Mouse (Mus musculus): ENCODE measurements at regions not wholly inside any gene's neighbourhood (a gene's known extent, or its start where the extent isn't known, plus 50 kb on each side); places are given as distances from the start of the nearest gene placed in this dataset.

DNA sequence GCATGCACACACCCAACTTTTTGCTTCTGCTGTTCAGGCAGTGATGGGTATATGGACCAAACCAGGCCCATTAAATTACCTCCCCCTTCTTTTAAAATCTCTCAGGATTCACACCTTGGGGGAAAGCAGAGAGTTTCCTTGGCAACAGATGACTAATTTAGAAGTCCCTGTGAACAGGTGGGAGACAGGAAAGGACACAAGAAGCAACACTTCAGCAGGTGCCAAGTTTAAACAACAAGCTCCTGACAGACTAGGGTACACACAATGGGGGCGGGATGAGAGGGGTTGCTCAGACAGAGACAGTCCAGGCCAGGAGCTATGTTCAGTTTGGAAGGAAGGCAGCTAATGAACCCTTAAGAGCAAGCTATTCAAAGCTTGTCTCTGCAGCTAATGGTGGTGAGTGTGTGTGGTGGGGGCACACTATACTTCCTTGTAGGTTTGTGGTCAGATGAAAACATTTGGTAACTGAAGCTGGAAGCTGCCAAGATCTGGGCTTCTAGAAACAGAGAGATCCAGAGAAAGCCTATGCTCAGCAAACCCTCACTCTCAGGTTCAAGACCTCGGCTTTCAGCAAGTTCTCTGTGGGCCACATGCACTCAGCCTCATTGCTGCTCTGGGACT, 283.0 kb upstream of the Tle3 start:
- no peak for DNase-seq (ENCODE audit: low read depth, low spot score)

DNA sequence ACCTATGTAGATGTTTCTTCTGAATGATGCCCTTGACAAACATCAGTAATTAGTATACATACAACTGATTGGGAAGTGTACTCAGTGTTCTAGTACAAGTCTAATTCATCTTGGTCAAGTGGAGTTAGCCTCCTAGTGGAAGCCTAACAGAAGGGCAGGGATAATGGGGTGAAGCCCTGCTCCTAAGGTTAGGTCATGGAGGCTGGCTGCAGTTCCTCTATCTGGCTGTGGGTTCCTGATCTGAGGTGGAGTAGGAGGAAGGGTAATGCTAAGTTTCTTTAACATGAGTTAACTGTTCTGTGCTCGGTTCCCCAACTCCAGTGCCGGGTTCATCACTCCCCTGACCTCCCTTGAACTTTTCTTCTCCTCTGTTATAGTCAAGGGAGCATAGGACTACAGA, 281.1 kb upstream of the Tle3 start:
- DNase-seq (ENCODE audit: low read depth, low spot score): no peak

DNA sequence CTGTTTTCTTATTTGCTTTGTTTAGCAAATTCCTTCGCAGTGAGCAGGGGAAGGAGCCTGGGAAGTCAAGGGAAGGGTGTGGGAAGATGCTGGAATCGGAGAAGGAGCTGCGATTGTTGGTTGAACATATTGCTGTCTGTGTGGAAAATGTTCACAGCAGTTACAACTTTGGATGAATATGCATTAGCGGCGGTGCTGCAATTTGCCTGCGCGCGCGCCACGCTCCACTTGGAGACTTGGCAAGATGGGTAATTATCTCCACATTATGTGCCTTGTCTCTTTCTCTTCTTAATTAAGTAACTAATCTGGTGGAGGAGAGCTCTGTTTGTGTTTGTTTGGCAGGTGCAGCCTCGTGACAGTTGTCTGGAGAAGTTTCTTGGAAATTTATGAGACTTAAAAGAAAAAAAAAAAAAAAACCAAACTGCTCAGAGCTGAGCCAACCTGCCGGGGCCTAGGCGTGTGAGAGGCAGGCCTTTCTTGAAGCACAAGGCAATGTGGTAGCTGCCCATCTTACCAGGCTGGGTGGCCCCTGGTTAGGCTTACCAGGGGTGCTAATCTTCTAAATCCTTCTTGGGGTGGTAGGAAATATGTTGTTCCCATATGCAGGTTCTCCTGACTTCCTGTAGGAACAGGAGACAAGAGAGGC, 279.2 kb upstream of the Tle3 start:
- DNase-seq (ENCODE audit: low read depth, low spot score): no peak

DNA sequence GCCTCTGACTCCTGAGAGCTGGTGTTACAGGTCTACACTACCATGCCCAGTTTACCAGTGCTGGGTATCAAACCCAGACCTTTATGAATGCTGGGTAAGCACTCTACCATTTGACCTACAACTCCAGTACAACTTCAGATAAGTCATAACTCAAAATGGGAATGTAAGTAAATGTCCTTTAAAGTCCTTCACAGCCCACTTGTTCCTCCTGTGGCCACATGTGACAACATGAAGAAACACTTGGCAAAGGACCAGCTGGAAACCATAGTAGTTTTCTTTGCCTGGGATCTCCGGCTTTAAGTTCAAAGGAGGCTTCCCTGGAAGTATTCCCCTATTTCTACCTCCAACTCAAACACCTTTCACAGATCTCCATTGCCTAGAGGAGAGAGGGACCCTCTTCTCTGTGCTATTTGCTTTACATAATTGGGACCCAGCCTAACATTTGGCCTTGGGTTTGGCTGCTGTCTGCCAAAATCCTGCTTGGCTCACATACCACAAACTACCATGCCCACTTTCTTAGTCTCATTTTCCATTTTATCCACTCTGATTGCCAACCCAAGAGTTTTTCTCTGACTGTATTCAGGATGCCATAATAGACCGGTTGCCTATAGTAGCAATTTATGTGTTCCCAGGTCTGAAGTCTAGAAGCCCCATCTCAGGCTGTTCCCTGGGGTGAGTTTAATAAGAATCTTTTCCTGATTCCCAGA, 276.9 kb upstream of the Tle3 start:
- no peak for DNase-seq (ENCODE audit: low read depth, low spot score)

DNA sequence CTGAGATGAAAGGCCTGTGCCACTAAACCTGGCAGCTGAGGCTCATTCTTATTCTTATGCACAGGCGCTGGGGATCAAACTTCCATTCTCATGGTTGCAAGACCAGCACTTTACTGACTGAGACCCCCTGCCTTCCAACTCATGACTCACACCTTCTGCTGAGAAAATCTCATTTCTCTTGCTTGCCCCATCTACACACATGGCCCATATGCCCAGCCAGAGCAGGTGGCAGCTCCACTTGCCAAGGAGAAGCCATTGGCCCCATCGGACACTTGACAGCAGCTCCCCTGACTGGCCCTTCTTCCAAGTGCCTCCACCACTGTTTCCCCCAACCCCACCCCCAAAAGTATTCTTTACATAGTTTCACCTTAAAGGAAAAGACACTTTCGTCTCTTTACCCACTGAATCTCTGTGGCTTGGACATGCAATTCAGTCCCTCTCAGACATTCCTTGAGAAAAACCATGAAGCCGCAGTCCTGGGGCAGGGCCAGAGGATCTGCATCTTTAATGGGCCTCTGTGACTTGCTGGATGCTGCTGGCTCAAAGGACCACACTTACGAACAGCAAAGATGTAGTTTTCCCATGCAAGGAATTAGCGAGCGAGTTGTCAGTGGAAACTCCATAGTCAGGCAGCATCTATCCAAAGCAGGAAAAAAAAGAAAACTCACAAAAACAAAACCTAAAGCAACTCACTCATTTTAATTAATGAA, 270.3 kb upstream of the Tle3 start:
- DNase-seq (ENCODE audit: low read depth, low spot score): no peak

DNA sequence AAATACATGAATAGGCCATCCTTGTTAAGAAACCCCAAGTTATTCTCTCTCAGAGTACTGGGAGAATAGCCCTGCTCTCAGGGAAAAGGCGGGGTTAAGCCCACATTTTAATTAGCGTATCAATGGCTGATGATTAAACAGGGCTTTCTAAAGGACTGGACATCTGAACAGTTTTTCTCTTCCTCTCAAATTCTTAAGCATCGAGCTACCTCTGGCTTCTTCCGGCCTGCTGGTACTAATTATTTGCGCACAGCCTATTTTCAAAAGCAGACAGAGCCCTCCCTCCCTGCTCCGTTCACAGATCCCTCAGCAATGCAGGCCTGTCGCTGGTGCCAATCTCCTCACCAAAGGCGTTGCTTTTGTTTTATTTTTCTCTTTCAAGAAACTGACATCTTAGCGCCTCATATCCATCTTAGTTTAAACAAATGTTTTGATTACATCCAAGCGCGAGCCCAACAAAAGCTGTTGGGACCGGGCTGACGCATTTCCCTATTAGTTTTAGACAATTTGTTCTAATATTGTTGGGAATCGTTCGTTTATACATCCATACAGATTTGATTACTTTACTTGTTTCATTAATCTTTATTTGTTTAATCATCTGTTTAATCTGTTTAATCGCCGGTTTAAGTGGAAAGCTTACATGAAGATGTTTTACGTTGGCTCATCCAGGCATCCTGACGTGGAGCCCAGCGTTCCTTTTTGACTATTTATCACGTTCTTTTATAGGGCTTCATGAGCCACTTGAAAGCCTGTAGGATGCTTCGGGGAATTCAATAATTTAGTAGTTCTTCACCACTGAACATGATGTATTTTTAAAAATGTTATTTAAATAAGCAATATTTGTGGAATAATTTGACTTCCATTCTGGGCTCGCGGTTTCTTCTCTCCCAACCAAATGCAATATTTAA, 269.5 kb upstream of the Tle3 start:
- no peak for DNase-seq (ENCODE audit: low read depth, low spot score)

DNA sequence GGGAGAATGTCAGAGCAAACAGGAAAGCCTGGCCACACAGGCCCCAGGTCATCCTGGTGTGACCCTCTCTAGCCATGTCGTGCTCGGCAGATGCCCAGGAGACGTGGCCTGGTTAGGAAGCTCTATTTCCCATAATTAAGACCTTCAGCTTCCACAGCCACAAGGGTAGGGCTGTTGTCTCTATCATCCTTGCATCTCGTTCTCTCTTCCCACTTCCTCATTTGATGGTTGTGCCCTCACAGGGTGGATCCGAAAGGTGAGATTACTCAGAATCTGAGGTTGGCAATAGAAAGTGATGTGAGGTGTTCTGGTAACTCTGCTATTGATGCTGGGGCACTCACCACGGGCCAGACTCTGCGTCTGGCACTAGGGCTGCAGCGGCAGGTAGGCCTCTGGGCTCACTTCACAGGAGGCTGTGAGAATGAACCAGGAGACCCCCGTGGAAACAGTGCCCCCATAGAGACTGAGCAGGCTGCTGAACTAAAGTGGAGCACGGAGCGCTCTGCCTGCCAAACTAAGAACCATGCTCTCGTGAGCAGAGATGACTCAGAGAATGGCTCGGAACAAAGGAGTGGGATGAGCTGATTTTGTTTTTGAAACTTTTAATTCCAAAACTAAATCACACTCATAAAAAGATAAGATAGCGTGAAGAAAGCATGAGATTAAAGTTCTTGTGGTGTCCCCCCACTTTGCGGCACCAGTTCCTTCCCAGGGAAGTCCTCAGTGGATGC, 266.5 kb upstream of the Tle3 start:
- DNase-seq (ENCODE audit: low read depth, low spot score): no peak

DNA sequence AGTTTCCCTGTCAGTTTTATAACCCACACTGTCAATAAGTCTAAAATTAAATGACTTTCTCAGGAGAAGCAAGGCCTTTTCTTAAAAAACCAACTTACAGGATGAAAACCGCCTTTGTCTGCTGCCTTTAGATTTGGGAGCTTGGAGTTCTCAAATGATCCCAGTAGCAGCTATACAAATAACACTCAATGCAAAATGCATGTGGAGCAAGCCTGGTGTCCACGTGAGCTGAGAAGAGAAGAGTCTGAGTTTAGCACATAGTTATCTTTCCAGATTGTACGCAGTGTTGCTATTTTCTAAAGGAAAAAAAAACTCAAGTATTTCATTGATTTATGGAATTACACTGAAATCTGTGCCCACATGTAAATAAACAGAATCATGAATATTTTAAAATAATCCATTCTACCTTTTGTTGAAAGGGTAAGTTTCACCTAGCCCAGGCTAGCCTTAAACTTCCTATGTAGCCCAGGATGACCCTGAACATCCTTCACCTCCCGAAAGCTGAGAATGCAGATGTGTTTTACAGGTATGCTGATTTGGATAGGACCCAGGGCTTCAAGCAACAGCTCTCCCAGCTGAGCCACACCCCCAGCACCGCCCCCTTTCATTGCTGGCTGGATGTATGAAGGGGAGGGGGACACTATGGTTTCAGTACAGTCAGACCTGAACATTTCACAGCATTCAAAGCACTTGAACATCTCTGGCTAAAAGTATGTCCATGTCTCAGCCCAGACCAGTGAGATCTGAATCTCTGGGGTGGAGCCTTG, 262.5 kb upstream of the Tle3 start:
- no peak for DNase-seq (ENCODE audit: low read depth, low spot score)

DNA sequence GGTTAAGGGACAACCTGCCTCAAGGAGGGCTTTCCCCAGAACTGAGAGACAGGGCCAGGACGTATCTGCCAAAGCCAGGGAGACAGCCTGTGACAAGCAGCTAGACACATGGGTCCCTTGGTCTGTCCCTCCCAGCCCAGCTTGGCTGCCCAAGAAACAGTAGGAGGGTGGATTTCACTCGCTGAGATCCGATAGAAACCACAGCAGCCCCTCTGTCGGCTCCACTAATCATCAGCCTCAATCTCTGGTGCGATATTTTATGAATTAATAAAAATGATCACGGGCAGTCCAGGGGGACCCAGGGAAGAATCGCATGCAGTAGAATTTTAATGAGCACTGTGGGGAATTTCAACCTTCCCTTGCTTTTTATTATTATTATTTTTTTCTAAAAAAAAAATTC, 261.0 kb upstream of the Tle3 start:
- DNase-seq (ENCODE audit: low read depth, low spot score): no peak

DNA sequence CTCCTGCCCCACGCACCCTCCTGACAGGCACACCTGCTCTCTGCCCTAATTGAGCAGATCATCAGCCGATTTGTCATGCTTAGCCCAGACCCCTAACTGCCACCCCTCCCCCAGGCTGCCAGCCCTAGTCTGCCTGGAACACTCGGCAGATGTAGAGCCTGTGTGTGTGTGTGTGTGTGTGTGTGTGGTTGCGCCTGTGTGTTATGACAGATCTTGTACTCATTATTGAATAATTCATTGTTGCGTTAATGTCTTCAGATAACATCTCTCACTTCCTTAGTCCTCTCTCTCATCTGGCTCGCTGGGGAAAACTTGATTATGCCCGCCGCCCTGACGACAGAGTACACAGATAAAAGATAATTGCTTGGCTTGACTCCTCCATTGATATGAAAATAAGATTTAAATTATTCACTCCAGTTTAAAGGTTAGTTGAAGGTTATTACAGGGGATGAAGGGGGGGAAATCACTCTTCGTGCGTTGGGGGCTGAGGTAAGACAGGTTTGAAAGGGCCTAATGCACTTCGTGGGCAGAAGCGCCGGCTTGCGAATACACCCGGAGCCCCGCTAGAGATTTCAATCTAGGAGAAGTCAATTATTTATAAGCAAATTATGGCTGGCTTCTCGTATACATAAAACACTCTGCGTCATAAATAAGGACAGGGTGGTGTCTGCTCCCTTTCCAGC, 260.3 kb upstream of the Tle3 start:
- no peak for DNase-seq (ENCODE audit: low read depth, low spot score)

DNA sequence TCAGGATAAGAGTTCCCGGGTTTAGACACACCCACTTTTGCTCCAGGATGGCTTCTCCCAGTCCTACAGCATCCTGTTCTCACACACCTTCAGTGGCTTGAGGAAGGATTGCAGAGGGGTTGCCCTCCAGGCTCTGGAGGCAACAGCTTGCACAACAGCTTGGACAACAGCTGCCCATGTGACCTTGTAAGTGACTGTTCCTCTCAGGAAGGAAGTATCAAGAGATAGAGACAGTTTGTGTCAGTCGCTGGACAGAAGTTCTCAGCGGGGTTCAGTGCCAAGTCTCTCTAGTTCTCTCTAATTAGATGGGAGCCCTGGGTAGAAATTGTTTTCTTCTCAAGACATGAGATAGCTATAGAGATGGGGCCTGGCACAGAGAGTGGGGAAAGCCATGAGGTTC, 252.9 kb upstream of the Tle3 start:
- no peak for DNase-seq (ENCODE audit: low read depth, low spot score)

DNA sequence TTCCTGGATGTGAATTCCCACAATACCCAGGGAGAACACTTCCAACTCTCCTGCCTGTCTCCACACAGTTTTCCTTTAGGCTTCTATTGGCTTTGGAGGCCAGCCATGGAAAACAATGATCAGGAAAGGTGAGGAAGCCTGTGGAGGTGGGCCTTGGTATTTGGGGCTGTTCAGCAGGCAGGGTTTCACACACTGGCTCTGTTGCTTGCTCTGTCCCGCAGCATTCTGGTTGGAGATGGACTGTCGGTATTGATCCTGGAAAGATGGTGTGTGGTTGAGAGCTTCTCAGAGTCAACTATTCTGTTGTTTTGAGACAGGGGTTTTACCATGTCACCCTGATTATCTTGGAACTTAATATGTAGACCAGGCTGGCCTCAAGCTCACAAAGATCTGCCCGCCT, 251.6 kb upstream of the Tle3 start:
- no peak for DNase-seq (ENCODE audit: low read depth, low spot score)

DNA sequence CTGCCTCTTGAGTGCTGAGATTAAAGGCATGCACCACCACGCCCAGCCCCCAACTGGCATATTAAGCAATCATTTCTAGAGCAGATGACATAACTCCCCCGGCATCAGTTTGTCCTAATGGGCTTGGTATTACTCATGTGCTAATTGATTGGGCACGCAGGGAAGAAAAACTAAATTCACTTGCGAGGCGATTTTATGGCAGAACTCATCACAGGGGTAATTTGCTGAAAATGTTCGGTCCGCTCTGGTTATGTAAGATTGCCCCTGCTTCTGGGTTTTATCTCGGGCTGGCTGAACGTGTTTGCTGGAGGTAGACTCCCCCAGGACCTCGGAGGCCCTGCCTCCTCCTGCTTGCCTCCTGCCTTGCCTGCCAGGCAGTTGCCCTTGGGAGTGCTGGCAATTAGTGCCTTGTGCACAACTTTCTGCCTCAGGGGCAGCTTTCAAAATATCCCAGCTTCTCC, 251.2 kb upstream of the Tle3 start:
- no peak for DNase-seq (ENCODE audit: low read depth, low spot score)

DNA sequence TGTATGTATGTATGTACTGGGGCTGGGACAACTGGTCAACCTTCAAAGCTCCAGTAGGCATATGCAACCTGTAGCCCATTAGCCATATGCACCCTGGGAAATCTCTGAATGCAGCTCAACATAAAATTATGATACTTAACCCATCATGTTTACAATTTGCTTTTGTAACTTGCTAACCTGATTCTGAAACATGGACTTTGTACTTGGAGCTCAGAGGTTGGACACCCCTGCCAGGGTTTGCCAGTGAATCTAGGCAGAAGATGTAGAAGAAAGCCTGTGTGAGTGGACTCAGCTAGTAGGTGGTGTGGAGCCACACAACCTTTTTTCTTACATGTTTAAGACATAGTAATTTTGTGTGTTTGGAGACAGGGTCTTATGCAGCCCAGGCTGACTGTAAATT, 248.7 kb upstream of the Tle3 start:
- no peak for DNase-seq (ENCODE audit: low read depth, low spot score)

DNA sequence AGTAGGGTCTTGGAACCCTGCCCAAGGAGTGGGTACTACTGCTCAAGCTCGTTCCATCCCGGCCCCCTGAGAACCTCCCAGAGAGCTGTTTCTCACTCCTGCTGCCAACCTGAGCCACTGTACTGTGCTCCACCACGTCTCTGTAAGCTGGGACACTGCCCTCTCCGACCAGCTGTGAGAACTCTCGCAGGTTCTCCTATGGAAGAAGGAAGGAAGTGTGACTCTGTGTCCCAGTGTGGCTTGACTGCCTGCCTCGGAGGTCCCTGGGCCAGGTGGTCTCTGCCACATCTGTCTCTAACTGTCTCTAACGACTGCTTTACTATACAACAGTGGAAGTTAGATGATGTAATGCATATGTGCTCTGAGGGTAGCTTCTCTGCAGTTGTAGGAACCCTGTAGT, 246.4 kb upstream of the Tle3 start:
- no peak for DNase-seq (ENCODE audit: low read depth, low spot score)

DNA sequence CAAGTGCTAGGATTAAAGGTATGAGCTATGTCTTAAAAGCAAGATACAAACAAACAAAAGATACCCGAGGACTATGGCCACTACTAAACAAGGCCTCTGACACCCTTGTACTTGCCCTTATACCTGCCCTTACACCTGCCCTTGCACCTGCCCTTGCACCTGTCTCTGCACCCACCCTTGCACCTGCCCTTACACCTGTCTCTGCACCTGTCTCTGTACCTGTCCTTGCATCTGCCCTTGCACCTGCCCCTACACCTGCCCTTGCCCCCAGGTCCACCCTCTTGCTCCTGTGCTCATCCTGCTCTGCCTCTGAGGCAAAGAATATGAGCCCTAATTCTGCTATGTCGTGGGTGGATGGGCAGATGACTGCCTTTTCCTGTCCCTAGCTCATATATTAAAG, 244.1 kb upstream of the Tle3 start:
- DNase-seq (ENCODE audit: low read depth, low spot score): no peak

DNA sequence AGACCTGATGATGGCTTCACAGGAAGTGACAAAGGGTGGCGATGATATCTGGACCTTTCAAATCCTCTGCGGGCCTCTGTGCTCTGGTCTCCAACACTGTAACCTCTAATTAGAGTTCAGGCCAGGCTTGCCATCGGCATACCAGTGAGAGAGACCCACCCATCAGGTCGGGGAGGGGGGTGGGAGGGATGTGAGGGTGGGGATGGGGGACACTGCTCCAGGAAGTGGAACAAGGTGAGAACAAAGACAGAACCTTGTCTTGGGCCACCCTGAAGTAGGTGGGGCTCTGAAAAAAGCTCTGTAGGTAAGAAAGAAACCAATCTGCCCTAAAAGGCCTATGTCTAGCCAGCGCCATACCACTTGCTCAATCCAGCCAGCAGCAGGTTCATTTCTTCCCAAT, 243.0 kb upstream of the Tle3 start:
- no peak for DNase-seq (ENCODE audit: low read depth, low spot score)

DNA sequence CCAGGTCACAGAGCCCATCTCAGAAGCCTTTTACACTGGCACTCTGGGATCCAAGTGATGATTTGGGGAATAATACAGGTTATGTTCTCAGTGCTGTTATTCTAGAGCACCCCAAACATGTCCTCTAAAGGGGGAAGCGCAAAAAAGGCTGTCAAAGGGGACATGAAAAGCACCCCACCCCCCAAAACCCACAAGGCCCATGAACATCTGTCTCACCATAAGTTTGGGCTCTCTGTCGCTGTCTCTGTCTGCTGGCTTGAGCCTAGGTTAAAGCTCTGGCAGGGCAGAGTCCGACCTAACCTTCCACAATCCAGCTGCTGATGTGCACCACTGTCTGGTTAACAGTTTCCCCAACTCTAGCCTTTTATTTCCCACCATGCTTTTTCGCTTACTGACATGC, 241.3 kb upstream of the Tle3 start:
- no peak for DNase-seq (ENCODE audit: low read depth, low spot score)

DNA sequence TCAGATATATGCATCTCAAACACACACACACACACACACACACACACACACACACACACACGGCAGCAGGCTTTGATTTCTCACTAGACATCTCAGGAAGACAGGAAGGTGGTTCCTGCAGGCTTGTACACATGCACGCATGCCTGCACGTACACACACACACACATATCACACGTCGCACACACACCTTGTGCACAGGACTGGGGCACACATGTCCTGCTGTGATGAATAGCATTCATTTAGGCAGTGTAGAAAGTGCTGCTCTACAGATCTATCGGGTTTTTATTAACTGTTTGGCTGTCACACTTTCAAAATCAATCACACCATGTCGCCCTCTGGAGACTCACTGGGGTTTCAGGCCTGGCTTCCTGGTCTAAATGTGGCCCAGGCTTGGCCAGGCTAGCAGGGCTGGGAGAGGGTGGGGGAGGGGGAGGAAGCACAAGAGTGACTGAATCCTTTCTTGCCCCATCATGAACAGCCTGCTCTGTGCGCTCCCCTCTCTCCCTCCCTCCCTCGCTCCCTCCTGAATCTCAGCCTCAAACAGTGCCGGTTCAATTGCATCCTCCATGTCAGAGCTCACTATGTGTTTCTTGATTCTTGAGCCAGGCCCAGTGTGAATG, 236.8 kb upstream of the Tle3 start:
- no peak for DNase-seq (ENCODE audit: low read depth, low spot score)
